Comparison of ENCODE assay signal across 8 mouse cellular contexts in the genomic region with DNA sequence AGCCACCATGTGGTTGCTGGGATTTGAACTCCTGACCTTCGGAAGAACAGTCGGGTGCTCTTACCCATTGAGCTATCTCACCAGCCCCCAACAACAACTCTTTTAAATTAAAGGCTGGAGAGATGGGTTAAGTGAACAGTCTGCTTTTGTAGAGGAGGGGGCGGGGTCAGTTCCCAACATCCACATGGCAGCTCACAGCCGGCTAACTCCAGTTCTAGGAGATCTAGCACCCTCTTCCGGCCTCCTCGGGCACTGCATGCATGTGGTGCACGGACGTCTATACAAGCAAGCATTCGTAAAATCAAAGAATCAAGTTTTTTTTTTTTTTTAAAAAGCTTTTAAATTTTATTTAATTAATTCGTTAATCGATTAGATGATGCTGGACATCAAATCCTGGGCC. TPM values are rescaled to one million over a fixed set of nuclear protein-coding genes. Genes with fewer than 3 reads are reported as not detected.
DNase-seq lines count a peak whose midpoint lies in the region; ATAC-seq and TF ChIP-seq lines count a peak whose summit lies in the region.

No protein-coding gene starts in this region.

- 0 out of 2 replicates have a peak, but pooled peaks cover under 1% of the 10 kb centered on the region for H3K36me3 ChIP-seq in E14TG2a.4 (ENCODE audit: insufficient read depth, low read length)

- TF ChIP-seq CTCF in E14TG2a.4 (conservative IDR thresholded peaks at IDR 0.05; ENCODE audit: low read length) = peak; percentile 84

- H3K4me1 ChIP-seq in E14TG2a.4 (replicated peaks; ENCODE audit: low read depth, low read length) = peaks cover 51% of the 10 kb centered on the region

- peaks cover 38% of the 10 kb centered on the region for H3K27me3 ChIP-seq in E14TG2a.4 (ENCODE audit: insufficient read depth, low read length)

- no peak for ATAC-seq in CD4-positive, CD25-positive, alpha-beta regulatory T cell, adult 4 months

- no peaks in the 10 kb centered on the region for H3K9me3 ChIP-seq in E14TG2a.4 (ENCODE audit: low read length)

- H3K4me3 ChIP-seq in E14TG2a.4 (replicated peaks; ENCODE audit: low read length) = no peak overlapping the region

- peak; percentile 82 for DNase-seq in CD4-positive, CD25-positive, alpha-beta regulatory T cell, adult 2 months (ENCODE audit: low read depth, low spot score)
- peak; percentile 53 for DNase-seq in c-Kit-positive CD71-positive TER-119-negative erythroid progenitor cells, embryonic 14.5 days (ENCODE audit: low read depth)
- DNase-seq in gastrocnemius, adult 18-20 months (ENCODE audit: low spot score) = peak; percentile 79
- peak; percentile 26 to 75 for DNase-seq in layer of hippocampus, adult 8-10 months (ENCODE audit: low spot score in 2 of 2)
- DNase-seq in lung, postnatal 4 days = peak; percentile 81 to 86
- peak; percentile 47 to 69 for DNase-seq in spleen, postnatal 14 days (ENCODE audit: low spot score in 2 of 2)

RNA-seq across cellular contexts. Expression of a gene that starts 2.9 kb away (rescaled TPM):
- polyA plus RNA-seq in CD4-positive, CD25-positive, alpha-beta regulatory T cell, adult 4 months (2017; shearing (Covaris generic)) = under 1 TPM in 1 of 2 experiments, not detected in 1; 0.58 TPM
- total RNA-seq in gastrocnemius, adult 18-20 months (2021) = not detected
- total RNA-seq in layer of hippocampus, adult 8-10 months (2022) = under 1 TPM in 1 of 4 experiments, not detected in 3; 0.66 TPM

RNA-seq across cellular contexts. Expression of a gene that starts 32.3 kb away (rescaled TPM):
- polyA plus RNA-seq in CD4-positive, CD25-positive, alpha-beta regulatory T cell, adult 4 months (2017; shearing (Covaris generic)) = not detected
- total RNA-seq in gastrocnemius, adult 18-20 months (2021) = under 1 TPM; 0.17 to 0.32 TPM
- 1 to 10 TPM in 2 of 4 experiments, under 1 TPM in 1, not detected in 1; 0.66 to 1.4 (median 1.4) TPM for total RNA-seq in layer of hippocampus, adult 8-10 months (2022)

RNA-seq across cellular contexts. Expression of a gene that starts 43.1 kb away (rescaled TPM):
- polyA plus RNA-seq in CD4-positive, CD25-positive, alpha-beta regulatory T cell, adult 4 months (2017; shearing (Covaris generic)) = 100 to 1,000 TPM; 288 to 395 TPM
- 100 to 1,000 TPM; 191 to 200 TPM for total RNA-seq in gastrocnemius, adult 18-20 months (2021)
- total RNA-seq in layer of hippocampus, adult 8-10 months (2022) = 100 to 1,000 TPM in 3 of 4 experiments, 10 to 100 TPM in 1; 97.7 to 112 (median 104) TPM

RNA-seq across cellular contexts. Expression of a gene that starts 45.0 kb away (rescaled TPM):
- 1 to 10 TPM in 1 of 2 experiments, under 1 TPM in 1; 0.87 to 1.3 TPM for polyA plus RNA-seq in CD4-positive, CD25-positive, alpha-beta regulatory T cell, adult 4 months (2017; shearing (Covaris generic))
- total RNA-seq in gastrocnemius, adult 18-20 months (2021) = 10 to 100 TPM; 18.6 to 21.6 TPM
- 1 to 10 TPM; 4.4 to 9.9 (median 7.0) TPM for total RNA-seq in layer of hippocampus, adult 8-10 months (2022)
